Comparison of ENCODE assay signal across 13 mouse cellular contexts in the genomic region with DNA sequence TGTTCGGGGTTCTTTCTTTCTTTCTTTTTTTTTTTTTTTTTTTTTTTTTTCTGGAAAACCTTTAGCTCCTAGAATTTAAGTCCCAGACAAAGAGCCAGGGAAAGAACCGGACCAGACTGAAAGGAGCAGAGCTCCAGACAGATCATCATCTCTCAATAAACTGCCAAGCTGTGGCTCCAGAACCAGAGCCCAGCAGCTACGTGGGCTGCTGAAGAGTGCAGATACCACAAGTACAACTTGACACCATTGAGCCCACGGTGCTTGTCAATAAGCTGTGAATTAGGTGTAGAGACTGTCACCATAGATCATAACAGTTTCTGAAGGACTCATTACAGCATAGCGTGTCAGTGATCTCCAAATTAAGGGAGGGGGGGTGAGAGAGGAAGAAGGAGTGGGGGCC. TPM values are rescaled to one million over a fixed set of nuclear protein-coding genes. Genes with fewer than 3 reads are reported as not detected.
DNase-seq lines count a peak whose midpoint lies in the region; ATAC-seq and TF ChIP-seq lines count a peak whose summit lies in the region.
"Had no signal": no experiment of that assay in that cellular context is flagged by ENCODE, and none has a peak within 500 bp of the region (broad histone marks: within the 10 kb centered on the region; RNA-seq: fewer than 3 reads in every experiment).

No protein-coding gene starts in this region.

- H3K4me2 ChIP-seq in stomach, embryonic 16.5 days (ENCODE audit: low read depth, low read length), result peak overlapping the region; percentile 55; the same call in 1 of the 2 replicates
- H3K4me2 ChIP-seq in stomach, postnatal 0 days (replicated peaks; ENCODE audit: low read depth), result no peak overlapping the region; the same call in 1 of the 2 replicates
- peak overlapping the region; percentile 62 for H3K4me2 ChIP-seq in midbrain, embryonic 14.5 days (ENCODE audit: low read length)

- DNase-seq in stomach, postnatal 0 days (ENCODE audit: low spot score), result no peak
- DNase-seq in hindbrain, embryonic 10.5 days (ENCODE audit: low spot score), result no peak
- DNase-seq in midbrain, embryonic 14.5 days, result peak; percentile 42
- peak; percentile 24 for DNase-seq in retina, postnatal 1 day
- DNase-seq in cerebellum, adult 11 months, result no peak
- DNase-seq in ovary, postnatal 14 days (ENCODE audit: low spot score), result no peak
- DNase-seq: liver had no signal

- no peak for ATAC-seq in stomach, embryonic 16.5 days (ENCODE audit: insufficient read depth, low FRiP score)
- no peak for ATAC-seq in stomach, postnatal 0 days (ENCODE audit: low FRiP score, low TSS enrichment)
- no peak for ATAC-seq in midbrain, embryonic 14.5 days (ENCODE audit: low FRiP score, low TSS enrichment)
- ATAC-seq in granulocyte monocyte progenitor cell, adult 5-6 weeks (replicated peaks; ENCODE audit: poor library complexity, severe bottlenecking), result no peak

- H3K27me3 ChIP-seq in stomach, embryonic 16.5 days (ENCODE audit: control insufficient read depth, insufficient read depth, low read length), result peaks cover 80% of the 10 kb centered on the region
- H3K27me3 ChIP-seq in stomach, postnatal 0 days (ENCODE audit: control insufficient read depth, insufficient read depth, low read length), result peaks cover 14% of the 10 kb centered on the region; the same call in 1 of the 2 replicates
- peaks cover 79% of the 10 kb centered on the region for H3K27me3 ChIP-seq in hindbrain, embryonic 10.5 days (ENCODE audit: insufficient read depth, poor library complexity, severe bottlenecking)
- H3K27me3 ChIP-seq in midbrain, embryonic 14.5 days (ENCODE audit: control insufficient read depth, insufficient read depth, low read length), result peaks cover 9% of the 10 kb centered on the region; the same call in 1 of the 2 replicates

- H3K9me3 ChIP-seq in stomach, embryonic 16.5 days (replicated peaks; ENCODE audit: control insufficient read depth, low read length), result no peaks in the 10 kb centered on the region
- H3K9me3 ChIP-seq in stomach, postnatal 0 days (ENCODE audit: control insufficient read depth, low read length), result no peaks in the 10 kb centered on the region
- no peaks in the 10 kb centered on the region for H3K9me3 ChIP-seq in hindbrain, embryonic 10.5 days
- H3K9me3 ChIP-seq in midbrain, embryonic 14.5 days (ENCODE audit: control insufficient read depth, low read length), result no peaks in the 10 kb centered on the region
- H3K9me3 ChIP-seq: stomach, embryonic 15.5 days had no signal

- TF ChIP-seq CTCF in stomach, postnatal 0 days (IDR thresholded peaks at IDR 0.05; ENCODE audit: low read depth), result no peak

- 20% methylated on average over 5 of the region's 5 CpGs for WGBS in stomach, embryonic 16.5 days
- 38% methylated on average over 5 of the region's 5 CpGs for WGBS in stomach, postnatal 0 days
- 21% methylated on average over 5 of the region's 5 CpGs for WGBS in hindbrain, embryonic 10.5 days
- WGBS in midbrain, embryonic 14.5 days, result 23% methylated on average over 5 of the region's 5 CpGs

- no peak overlapping the region for H3K27ac ChIP-seq in stomach, embryonic 16.5 days (ENCODE audit: low read length)
- no peak overlapping the region for H3K27ac ChIP-seq in stomach, postnatal 0 days (replicated peaks)
- H3K27ac ChIP-seq in hindbrain, embryonic 10.5 days, result peak overlapping the region; percentile 88
- H3K27ac ChIP-seq in midbrain, embryonic 14.5 days (replicated peaks; ENCODE audit: low read depth, low read length), result peak overlapping the region; percentile 76; the same call in 1 of the 2 replicates
- H3K27ac ChIP-seq: stomach, embryonic 15.5 days had no signal

- no peaks in the 10 kb centered on the region for H3K36me3 ChIP-seq in stomach, embryonic 16.5 days (ENCODE audit: control insufficient read depth, insufficient read depth, low read length)
- H3K36me3 ChIP-seq in stomach, postnatal 0 days (ENCODE audit: control insufficient read depth, insufficient read depth, low read length), result no peaks in the 10 kb centered on the region
- H3K36me3 ChIP-seq in hindbrain, embryonic 10.5 days, result no peaks in the 10 kb centered on the region
- no peaks in the 10 kb centered on the region for H3K36me3 ChIP-seq in midbrain, embryonic 14.5 days (ENCODE audit: control insufficient read depth, insufficient read depth, low read length)
- H3K36me3 ChIP-seq: stomach, embryonic 15.5 days had no signal

- H3K4me1 ChIP-seq in stomach, embryonic 16.5 days (ENCODE audit: control insufficient read depth, insufficient read depth, low read length), result no peaks in the 10 kb centered on the region
- H3K4me1 ChIP-seq in stomach, postnatal 0 days (replicated peaks; ENCODE audit: control insufficient read depth, insufficient read depth), result no peaks in the 10 kb centered on the region
- peaks cover 84% of the 10 kb centered on the region for H3K4me1 ChIP-seq in hindbrain, embryonic 10.5 days (replicated peaks)
- H3K4me1 ChIP-seq in midbrain, embryonic 14.5 days (ENCODE audit: control insufficient read depth, insufficient read depth, low read length), result peaks cover 23% of the 10 kb centered on the region; the same call in 1 of the 2 replicates
- H3K4me1 ChIP-seq: stomach, embryonic 15.5 days had no signal

- H3K9ac ChIP-seq in stomach, embryonic 16.5 days (ENCODE audit: low read length), result no peak overlapping the region
- no peak overlapping the region for H3K9ac ChIP-seq in stomach, postnatal 0 days (ENCODE audit: low read length)
- H3K9ac ChIP-seq in midbrain, embryonic 14.5 days (replicated peaks; ENCODE audit: low read length), result 0 out of 2 replicates have a peak overlapping the region, but pooled peaks have one; percentile 5
- H3K9ac ChIP-seq: stomach, embryonic 15.5 days had no signal

- no peak overlapping the region for H3K4me3 ChIP-seq in stomach, embryonic 16.5 days (replicated peaks; ENCODE audit: low read length)
- no peak overlapping the region for H3K4me3 ChIP-seq in stomach, postnatal 0 days (ENCODE audit: low read depth, low read length)
- 0 out of 2 replicates have a peak overlapping the region, but pooled peaks have one; percentile 1 for H3K4me3 ChIP-seq in hindbrain, embryonic 10.5 days
- H3K4me3 ChIP-seq in midbrain, embryonic 14.5 days (replicated peaks; ENCODE audit: low read depth, low read length), result no peak overlapping the region

- TF ChIP-seq EP300 in stomach, postnatal 0 days (optimal IDR thresholded peaks at IDR 0.05), result no peak

RNA-seq across cellular contexts. Expression of gene Sox2, which starts 7.1 kb away (rescaled TPM):
- 7.7 and 8.6 TPM in 2 replicates for polyA plus RNA-seq in stomach, embryonic 16.5 days (2015; fragmentation: Nextera tagmentation; extraction: Ambion mirVana)
- 11.6 and 14.7 TPM in 2 replicates for polyA plus RNA-seq in stomach, postnatal 0 days (2015; fragmentation: Nextera tagmentation; extraction: Ambion mirVana)
- 23.4 and 24.2 TPM in 2 replicates for polyA plus RNA-seq in hindbrain, embryonic 10.5 days (2016; fragmentation: Nextera tagmentation; extraction: Ambion mirVana)
- polyA plus RNA-seq in midbrain, embryonic 14.5 days (2014; fragmentation: Nextera tagmentation; extraction: Ambion mirVana), result 16.8 and 22.4 TPM in 2 replicates
- not detected in 2 replicates for total RNA-seq in granulocyte monocyte progenitor cell, adult 5-6 weeks (2014; fragmentation: Nextera tagmentation)
- not detected in 2 replicates for total RNA-seq in granulocyte monocyte progenitor cell, adult 5-6 weeks (2017)
- total RNA-seq: heart, postnatal 25 days had no signal
- polyA plus RNA-seq: gonadal fat pad, adult 2 months; kidney, embryonic 14.5 days had no signal

Comparison
In these comparisons a context has a peak if more than half of its experiments do, and no peak if none do; other contexts are left out.
1. H3K27ac ChIP-seq: peak in hindbrain, embryonic 10.5 days (single experiment) and midbrain, embryonic 14.5 days (single experiment); none in stomach, embryonic 16.5 days (single experiment) and stomach, postnatal 0 days (single experiment).
2. DNase-seq: peak in midbrain, embryonic 14.5 days (single experiment) and retina, postnatal 1 day (single experiment); none in stomach, postnatal 0 days (single experiment), hindbrain, embryonic 10.5 days (single experiment), cerebellum, adult 11 months (single experiment) and ovary, postnatal 14 days (single experiment).